Mouse (Mus musculus) spleen, postnatal 10 days (tissue): ENCODE measurements at regions not wholly inside any gene's neighbourhood (a gene's known extent, or its start where the extent isn't known, plus 50 kb on each side); places are given as distances from the start of the nearest gene placed in this dataset.

Experiments
- DNase-seq, 2 experiments: peaks; one replicate each; pipeline ENCODE4 v3.0.0; 2021 to 2022; ENCODE audit warnings: low spot score in 2 of 2

- no peak for DNase-seq
These were observed 50.8 kb upstream of the Elk3 start for GRCm38 (mm10) chr10:93361654-93362195.

- DNase-seq: no peak
These were observed 53.3 kb upstream of the Elk3 start for GRCm38 (mm10) chr10:93364108-93364793.

- peak in 1 of 2 experiments; percentile 36 for DNase-seq
These were observed 53.9 kb upstream of the Elk3 start for GRCm38 (mm10) chr10:93364881-93365280.

GRCm38 (mm10) chr10:93365318-93365717 lies 54.4 kb upstream of the Elk3 start:
- DNase-seq: no peak

GRCm38 (mm10) chr10:93365824-93366223 lies 54.9 kb upstream of the Elk3 start:
- DNase-seq: no peak

- no peak for DNase-seq
These were observed 58.8 kb upstream of the Elk3 start for GRCm38 (mm10) chr10:93369737-93370136.

GRCm38 (mm10) chr10:93370331-93370730 lies 59.4 kb upstream of the Elk3 start:
- DNase-seq: no peak

- no peak for DNase-seq
These were observed 61.3 kb upstream of the Elk3 start for GRCm38 (mm10) chr10:93372281-93372680.

GRCm38 (mm10) chr10:93373265-93373664 lies 62.3 kb upstream of the Elk3 start:
- no peak for DNase-seq

- DNase-seq: no peak
These were observed 63.2 kb upstream of the Elk3 start for GRCm38 (mm10) chr10:93373954-93374689.

- no peak for DNase-seq
These were observed 63.7 kb upstream of the Elk3 start for GRCm38 (mm10) chr10:93374690-93374994.

GRCm38 (mm10) chr10:93375007-93375711 lies 64.2 kb upstream of the Elk3 start:
- peak in 1 of 2 experiments; percentile 22 for DNase-seq

- no peak for DNase-seq
These were observed 64.8 kb upstream of the Elk3 start for GRCm38 (mm10) chr10:93375771-93376170.

GRCm38 (mm10) chr10:93376457-93376941 lies 65.6 kb upstream of the Elk3 start:
- no peak for DNase-seq

GRCm38 (mm10) chr10:93389276-93389675 lies 63.9 kb upstream of the Lta4h start:
- DNase-seq: no peak

- DNase-seq: no peak
These were observed 61.9 kb upstream of the Lta4h start for GRCm38 (mm10) chr10:93391296-93391695.

GRCm38 (mm10) chr10:93393902-93394301 lies 59.3 kb upstream of the Lta4h start:
- no peak for DNase-seq

- DNase-seq: no peak
These were observed 55.5 kb upstream of the Lta4h start for GRCm38 (mm10) chr10:93397711-93398110.

GRCm38 (mm10) chr10:93398531-93399320 lies 54.5 kb upstream of the Lta4h start:
- no peak for DNase-seq

GRCm38 (mm10) chr10:93402689-93403509 lies 50.3 kb upstream of the Lta4h start:
- DNase-seq: no peak
